Comparison of ENCODE assay signal across 13 mouse cellular contexts in genomic region chr4:103179581-103179980, GRCm38 (mm10). TPM values are rescaled to one million over a fixed set of nuclear protein-coding genes. Genes with fewer than 3 reads are reported as not detected.
A peak's percentile ranks its signal among the peaks of the same experiment; 100 is the strongest.
DNase-seq lines count a peak whose midpoint lies in the region; ATAC-seq and TF ChIP-seq lines count a peak whose summit lies in the region.
"Had no signal": no experiment of that assay in that cellular context is flagged by ENCODE, and none has a peak within 500 bp of the region (broad histone marks: within the 10 kb centered on the region; RNA-seq: fewer than 3 reads in every experiment).

No protein-coding gene starts in this region.

- ATAC-seq in lung, embryonic 16.5 days (ENCODE audit: low read depth), result no peak
- no peak for ATAC-seq in lung, postnatal 0 days
- ATAC-seq in intestine, embryonic 16.5 days, result 0 out of 2 replicates have a peak, but pooled peaks have one; percentile 19
- 0 out of 2 replicates have a peak, but pooled peaks have one; percentile 39 for ATAC-seq in stomach, embryonic 16.5 days (ENCODE audit: insufficient read depth, low FRiP score)
- ATAC-seq: liver, postnatal 0 days; Patski had no signal

- no peak for TF ChIP-seq CTCF in lung, postnatal 0 days (IDR thresholded peaks at IDR 0.05)

- no peak overlapping the region for H3K4me3 ChIP-seq in heart, embryonic 10.5 days
- H3K4me3 ChIP-seq in lung, embryonic 16.5 days (ENCODE audit: low read length), result no peak overlapping the region
- H3K4me3 ChIP-seq in lung, postnatal 0 days (ENCODE audit: low read depth, low read length), result no peak overlapping the region
- H3K4me3 ChIP-seq in intestine, embryonic 16.5 days (ENCODE audit: low read length), result no peak overlapping the region
- no peak overlapping the region for H3K4me3 ChIP-seq in stomach, embryonic 16.5 days (replicated peaks; ENCODE audit: low read length)
- H3K4me3 ChIP-seq: embryonic facial prominence, embryonic 13.5 days; hindbrain, embryonic 10.5 days had no signal

- no peak overlapping the region for H3K4me2 ChIP-seq in lung, embryonic 16.5 days (ENCODE audit: low read depth, low read length)
- no peak overlapping the region for H3K4me2 ChIP-seq in lung, postnatal 0 days (replicated peaks; ENCODE audit: low read depth, low read length)
- H3K4me2 ChIP-seq in intestine, embryonic 16.5 days (ENCODE audit: low read depth, low read length), result no peak overlapping the region
- H3K4me2 ChIP-seq in stomach, embryonic 16.5 days (ENCODE audit: low read depth, low read length), result no peak overlapping the region
- H3K4me2 ChIP-seq: embryonic facial prominence, embryonic 13.5 days had no signal

- H3K27me3 ChIP-seq in heart, embryonic 10.5 days (ENCODE audit: insufficient read depth, poor library complexity, severe bottlenecking), result no peaks in the 10 kb centered on the region
- no peaks in the 10 kb centered on the region for H3K27me3 ChIP-seq in lung, embryonic 16.5 days (ENCODE audit: control insufficient read depth, insufficient read depth, low read depth, low read length)
- H3K27me3 ChIP-seq in lung, postnatal 0 days (replicated peaks; ENCODE audit: insufficient read depth, low read length), result no peaks in the 10 kb centered on the region
- no peaks in the 10 kb centered on the region for H3K27me3 ChIP-seq in intestine, embryonic 16.5 days (replicated peaks; ENCODE audit: control insufficient read depth, insufficient read depth, low read length)
- H3K27me3 ChIP-seq in stomach, embryonic 16.5 days (ENCODE audit: control insufficient read depth, insufficient read depth, low read length), result no peaks in the 10 kb centered on the region
- H3K27me3 ChIP-seq: CH12.LX; embryonic facial prominence, embryonic 13.5 days; Patski had no signal

- no peak for TF ChIP-seq EP300 in lung, postnatal 0 days (IDR thresholded peaks at IDR 0.05)

- no peak overlapping the region for H3K9ac ChIP-seq in lung, embryonic 16.5 days (ENCODE audit: low read length)
- no peak overlapping the region for H3K9ac ChIP-seq in lung, postnatal 0 days (replicated peaks; ENCODE audit: low read depth)
- H3K9ac ChIP-seq in intestine, embryonic 16.5 days (ENCODE audit: low read depth, low read length), result no peak overlapping the region
- no peak overlapping the region for H3K9ac ChIP-seq in stomach, embryonic 16.5 days (ENCODE audit: low read length)
- H3K9ac ChIP-seq: embryonic facial prominence, embryonic 13.5 days; liver, postnatal 0 days had no signal

- H3K27ac ChIP-seq in heart, embryonic 10.5 days, result no peak overlapping the region
- H3K27ac ChIP-seq in lung, embryonic 16.5 days (ENCODE audit: low read length), result 0 out of 2 replicates have a peak overlapping the region, but pooled peaks have one; percentile 8
- H3K27ac ChIP-seq in lung, postnatal 0 days (ENCODE audit: low read length), result no peak overlapping the region
- peak overlapping the region; percentile 49 for H3K27ac ChIP-seq in intestine, embryonic 16.5 days (ENCODE audit: low read length)
- H3K27ac ChIP-seq in stomach, embryonic 16.5 days (ENCODE audit: low read length), result peak overlapping the region; percentile 21; the same call in 1 of the 2 replicates
- H3K27ac ChIP-seq: embryonic facial prominence, embryonic 13.5 days; hindbrain, embryonic 10.5 days had no signal

- DNase-seq in heart, embryonic 10.5 days (ENCODE audit: low spot score), result peak; percentile 73
- DNase-seq in heart, adult 18-20 months, result no peak
- no peak for DNase-seq in lung, postnatal 0 days (ENCODE audit: low spot score)
- DNase-seq in left cerebral cortex, adult 11 months (ENCODE audit: low spot score), result no peak
- DNase-seq: liver, postnatal 0 days; right cerebral cortex, postnatal 4 days had no signal

- H3K9me3 ChIP-seq in heart, embryonic 10.5 days, result no peaks in the 10 kb centered on the region
- H3K9me3 ChIP-seq in lung, embryonic 16.5 days (ENCODE audit: control insufficient read depth, low read length), result no peaks in the 10 kb centered on the region
- H3K9me3 ChIP-seq in lung, postnatal 0 days (ENCODE audit: low read length), result no peaks in the 10 kb centered on the region
- no peaks in the 10 kb centered on the region for H3K9me3 ChIP-seq in intestine, embryonic 16.5 days (ENCODE audit: control insufficient read depth, low read length)
- no peaks in the 10 kb centered on the region for H3K9me3 ChIP-seq in stomach, embryonic 16.5 days (replicated peaks; ENCODE audit: control insufficient read depth, low read length)
- H3K9me3 ChIP-seq: embryonic facial prominence, embryonic 13.5 days; hindbrain, embryonic 10.5 days had no signal

- peaks cover 27% of the 10 kb centered on the region for H3K36me3 ChIP-seq in heart, embryonic 10.5 days
- H3K36me3 ChIP-seq in lung, embryonic 16.5 days (ENCODE audit: control insufficient read depth, insufficient read depth, low read length), result peaks cover 8% of the 10 kb centered on the region; the same call in 1 of the 2 replicates
- 0 out of 2 replicates have a peak, but pooled peaks cover 3% of the 10 kb centered on the region for H3K36me3 ChIP-seq in lung, postnatal 0 days (ENCODE audit: insufficient read depth, low read length)
- H3K36me3 ChIP-seq in intestine, embryonic 16.5 days (ENCODE audit: control insufficient read depth, insufficient read depth, low read length), result no peaks in the 10 kb centered on the region
- peaks cover 5% of the 10 kb centered on the region; the same call in 1 of the 2 replicates for H3K36me3 ChIP-seq in stomach, embryonic 16.5 days (ENCODE audit: control insufficient read depth, insufficient read depth, low read length)

- H3K4me1 ChIP-seq in heart, embryonic 10.5 days, result peaks cover 18% of the 10 kb centered on the region
- peaks cover 8% of the 10 kb centered on the region for H3K4me1 ChIP-seq in lung, embryonic 16.5 days (replicated peaks; ENCODE audit: control insufficient read depth, insufficient read depth, low read length)
- no peaks in the 10 kb centered on the region for H3K4me1 ChIP-seq in lung, postnatal 0 days (ENCODE audit: insufficient read depth, low read depth, low read length)
- peaks cover 29% of the 10 kb centered on the region for H3K4me1 ChIP-seq in intestine, embryonic 16.5 days (ENCODE audit: control insufficient read depth, insufficient read depth, low read length)
- H3K4me1 ChIP-seq in stomach, embryonic 16.5 days (ENCODE audit: control insufficient read depth, insufficient read depth, low read length), result peaks cover 16% of the 10 kb centered on the region
- H3K4me1 ChIP-seq: hindbrain, embryonic 10.5 days had no signal

- 53% methylated on average over 3 of the region's 3 CpGs for WGBS in heart, embryonic 10.5 days
- WGBS in lung, embryonic 16.5 days, result 58% methylated on average over 3 of the region's 3 CpGs
- WGBS in lung, postnatal 0 days, result 68% methylated on average over 3 of the region's 3 CpGs
- WGBS in intestine, embryonic 16.5 days, result 61% methylated on average over 3 of the region's 3 CpGs
- 48% methylated on average over 3 of the region's 3 CpGs for WGBS in stomach, embryonic 16.5 days

RNA-seq across cellular contexts. Expression of gene Slc35d1, which starts 35.4 kb away (rescaled TPM):
- polyA plus RNA-seq in heart, embryonic 10.5 days (2016; fragmentation: Nextera tagmentation; extraction: Ambion mirVana), result 7.5 and 9.3 TPM in 2 replicates
- total RNA-seq in heart, adult 18-20 months (2021), result 1 to 10 TPM; 5.8 to 8.6 TPM
- 7.4 and 8.1 TPM in 2 replicates for polyA plus RNA-seq in lung, embryonic 16.5 days (2015; fragmentation: Nextera tagmentation; extraction: Ambion mirVana)
- 4.9 and 5.3 TPM in 2 replicates for polyA plus RNA-seq in lung, postnatal 0 days (2015; fragmentation: Nextera tagmentation; extraction: Ambion mirVana)
- 5.4 and 5.6 TPM in 2 replicates for polyA plus RNA-seq in intestine, embryonic 16.5 days (2015; fragmentation: Nextera tagmentation; extraction: Ambion mirVana)
- 6.9 and 9.0 TPM in 2 replicates for polyA plus RNA-seq in stomach, embryonic 16.5 days (2015; fragmentation: Nextera tagmentation; extraction: Ambion mirVana)

Comparison
In these comparisons a context has a peak if more than half of its experiments do, and no peak if none do; other contexts are left out.
1. H3K27ac ChIP-seq: peak in lung, embryonic 16.5 days (single experiment), intestine, embryonic 16.5 days (single experiment) and stomach, embryonic 16.5 days (single experiment); none in heart, embryonic 10.5 days (single experiment) and lung, postnatal 0 days (single experiment).
2. ATAC-seq: peak in intestine, embryonic 16.5 days (single experiment) and stomach, embryonic 16.5 days (single experiment); none in lung, embryonic 16.5 days (single experiment) and lung, postnatal 0 days (single experiment).